Mouse (Mus musculus): ENCODE data around the gene Coasy. TPM values are rescaled to one million over a fixed set of nuclear protein-coding genes. Genes with fewer than 3 reads are reported as not detected.

Coasy gene
- polyA plus RNA-seq, 1 experiment, result 34.1 TPM

DNA sequence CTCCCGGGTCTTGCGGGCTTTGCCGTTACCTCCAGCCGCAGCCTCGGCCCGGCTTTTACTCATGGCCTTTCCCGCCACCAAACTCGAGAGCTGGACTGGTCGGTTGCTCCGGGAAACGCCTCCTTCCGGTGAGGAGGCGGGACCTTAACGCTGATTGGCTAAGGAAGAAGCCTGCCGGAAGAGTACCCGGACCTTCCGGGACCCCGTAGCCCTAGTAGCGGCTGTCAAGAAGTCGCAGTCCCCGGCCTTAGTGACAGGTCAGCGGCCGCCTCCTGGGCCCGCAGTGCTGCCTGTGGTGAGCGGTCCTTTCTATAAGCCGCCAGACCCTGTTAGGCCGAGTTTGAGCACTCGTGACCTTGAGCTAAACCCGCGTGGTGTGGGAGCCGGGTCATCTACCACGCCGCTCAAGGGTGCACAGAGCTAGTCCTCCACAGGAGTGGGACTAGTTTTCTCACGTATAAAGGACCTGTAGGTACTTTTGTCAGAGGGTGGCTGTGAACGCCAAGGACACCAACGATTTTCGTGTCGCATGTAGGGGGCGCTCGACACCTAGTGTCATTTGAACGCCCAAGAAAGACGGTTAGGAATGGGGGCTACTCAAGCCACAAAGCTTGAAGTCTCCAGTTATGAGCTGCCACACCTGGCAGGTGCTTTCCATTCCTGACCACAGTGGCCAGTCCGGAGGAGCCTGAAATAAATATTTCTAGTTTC is 13.1 kb downstream of the Coasy start, which contains the start of gene Psmc3ip:
Gene Psmc3ip, minus strand, starts transcription at position 123 of the 711 bp plus-strand sequence.
- under 1% methylated on average over 43 of the region's 43 CpGs for WGBS

DNA sequence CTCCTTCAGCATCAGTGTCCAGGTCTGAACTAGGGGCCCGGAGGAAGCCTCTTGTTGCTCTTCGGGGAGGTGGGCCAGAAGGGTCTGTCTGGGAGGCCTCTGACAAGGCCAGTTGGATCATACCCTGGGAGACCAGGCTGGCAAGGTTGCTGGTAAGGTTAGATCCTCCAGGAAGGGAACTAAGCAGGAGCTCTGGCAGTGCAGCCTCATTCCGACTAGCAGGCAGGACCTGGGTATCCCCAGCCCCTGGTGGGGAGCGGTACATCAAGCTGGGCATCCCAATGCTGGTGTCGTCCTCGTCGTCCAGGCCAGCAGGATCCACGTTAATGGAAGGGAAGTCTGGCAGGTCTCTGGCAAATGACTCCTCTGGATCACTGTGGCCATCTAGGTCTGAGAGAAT is 15.9 kb downstream of the Coasy start:
- Histone ChIP-seq H3K4me1 (ENCODE audit: control insufficient read depth, insufficient read depth, low read length) (no peaks in the 10 kb centered on the region), H3K4me3 (replicated peaks; ENCODE audit: insufficient read depth, low read depth, low read length) (no peak overlapping the region), H3K27ac (ENCODE audit: insufficient read depth, low read length) (no peak overlapping the region), H3K27me3 (ENCODE audit: control insufficient read depth, insufficient read depth, low read length) (no peaks in the 10 kb centered on the region)
- TF ChIP-seq CTCF (IDR thresholded peaks at IDR 0.05; ENCODE audit: borderline replicate concordance, insufficient read depth, low read depth, low read length) (no peak), POLR2A (IDR thresholded peaks at IDR 0.05; ENCODE audit: borderline replicate concordance, insufficient read depth, low read length) (no peak)
- peak in 1 of 2 experiments; percentile 3 for DNase-seq
- 83% methylated on average over 8 of the region's 8 CpGs for WGBS

More for the DNA sequence above, 13.1 kb downstream of the Coasy start, which contains the start of gene Psmc3ip:
- no peaks in the 10 kb centered on the region for H3K4me1 ChIP-seq (ENCODE audit: control insufficient read depth, insufficient read depth, low read length)
- peak within 1 kb of the TSS; percentile 89 for H3K27ac ChIP-seq (ENCODE audit: insufficient read depth, low read length)
- peak; percentile 78; the same call in 1 of the 2 replicates for TF ChIP-seq POLR2A (IDR thresholded peaks at IDR 0.05; ENCODE audit: borderline replicate concordance, insufficient read depth, low read length)
- peak; percentile 83 for TF ChIP-seq CTCF (IDR thresholded peaks at IDR 0.05; ENCODE audit: borderline replicate concordance, insufficient read depth, low read depth, low read length)
- peak within 1 kb of the TSS; percentile 85 for H3K4me3 ChIP-seq (replicated peaks; ENCODE audit: insufficient read depth, low read depth, low read length)
- H3K27me3 ChIP-seq (ENCODE audit: control insufficient read depth, insufficient read depth, low read length), result no peaks in the 10 kb centered on the region
- peak; percentile 95 to 96 for DNase-seq

DNA sequence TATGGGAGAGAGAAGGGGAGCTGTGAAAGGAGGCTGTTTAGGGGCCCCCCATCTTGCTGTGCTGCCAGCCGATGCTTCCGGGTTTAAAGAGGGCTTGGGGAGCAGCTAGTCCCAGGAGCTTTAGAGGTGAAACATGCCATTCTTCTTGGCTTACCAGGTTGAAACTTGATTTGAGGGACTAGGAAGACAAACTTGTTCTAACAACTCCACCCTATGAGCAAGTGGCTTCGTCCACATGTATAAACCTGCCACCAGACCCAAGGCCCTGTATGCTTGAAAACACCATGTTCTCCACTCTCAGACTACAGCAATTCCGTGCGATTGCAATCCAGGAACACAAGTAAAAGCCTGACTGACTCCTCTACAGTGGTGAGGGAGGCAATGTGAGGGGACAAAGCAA is 20.6 kb downstream of the Coasy start:
- no peak overlapping the region for H3K4me3 ChIP-seq (replicated peaks; ENCODE audit: insufficient read depth, low read depth, low read length)
- no peak for TF ChIP-seq POLR2A (IDR thresholded peaks at IDR 0.05; ENCODE audit: borderline replicate concordance, insufficient read depth, low read length)
- TF ChIP-seq CTCF (IDR thresholded peaks at IDR 0.05; ENCODE audit: borderline replicate concordance, insufficient read depth, low read depth, low read length), result no peak
- peaks cover 2% of the 10 kb centered on the region for H3K4me1 ChIP-seq (ENCODE audit: control insufficient read depth, insufficient read depth, low read length)
- DNase-seq, result no peak
- no peaks in the 10 kb centered on the region for H3K27me3 ChIP-seq (ENCODE audit: control insufficient read depth, insufficient read depth, low read length)
- WGBS, result 82% methylated on average over 5 of the region's 5 CpGs
- no peak overlapping the region for H3K27ac ChIP-seq (ENCODE audit: insufficient read depth, low read length)

DNA sequence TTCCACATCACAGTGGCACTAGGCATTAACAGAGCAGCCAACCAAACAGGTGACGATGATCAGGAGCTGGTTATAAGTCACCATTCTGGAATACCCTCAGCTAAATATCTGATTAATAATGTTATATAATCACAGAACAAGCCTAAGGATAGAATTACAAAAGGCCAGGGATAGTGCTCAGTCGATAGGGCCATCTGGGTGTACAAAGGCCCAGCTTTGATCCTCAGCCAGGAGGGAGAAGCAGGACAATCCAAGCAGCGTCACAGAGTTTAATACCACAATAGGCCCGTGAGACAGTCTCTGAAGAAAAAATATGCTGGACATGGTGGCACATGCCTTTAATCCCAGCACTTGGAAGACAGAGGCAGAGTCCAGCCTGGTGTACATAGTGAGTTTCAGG is 27.0 kb downstream of the Coasy start:
- no peak for DNase-seq
- H3K27ac ChIP-seq (ENCODE audit: insufficient read depth, low read length), result no peak overlapping the region
- no peak for TF ChIP-seq CTCF (IDR thresholded peaks at IDR 0.05; ENCODE audit: borderline replicate concordance, insufficient read depth, low read depth, low read length)
- TF ChIP-seq POLR2A (IDR thresholded peaks at IDR 0.05; ENCODE audit: borderline replicate concordance, insufficient read depth, low read length), result no peak
- H3K4me3 ChIP-seq (replicated peaks; ENCODE audit: insufficient read depth, low read depth, low read length), result no peak overlapping the region
- no peaks in the 10 kb centered on the region for H3K27me3 ChIP-seq (ENCODE audit: control insufficient read depth, insufficient read depth, low read length)
- WGBS, result 13% methylated on average over 4 of the region's 4 CpGs
- peaks cover 3% of the 10 kb centered on the region for H3K4me1 ChIP-seq (ENCODE audit: control insufficient read depth, insufficient read depth, low read length)

DNA sequence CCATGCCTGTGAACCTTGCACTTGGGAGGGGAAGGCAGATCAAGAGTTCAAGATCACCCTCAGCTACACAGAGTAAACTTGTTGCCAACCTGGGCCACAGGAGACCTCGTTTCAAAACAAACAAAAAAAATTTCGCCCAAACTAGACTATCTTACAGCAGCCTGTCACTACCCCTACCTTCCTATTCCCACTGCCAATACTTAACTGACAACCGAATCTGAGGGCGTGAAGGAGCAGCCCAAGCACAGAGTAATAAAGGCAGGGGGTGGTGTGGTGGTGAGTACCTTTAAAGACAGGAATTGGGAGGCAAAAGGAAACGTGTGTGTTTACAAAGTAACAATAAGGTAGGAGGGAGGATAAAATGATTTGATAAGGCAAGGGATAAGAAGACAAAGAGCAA is 28.3 kb downstream of the Coasy start:
- H3K4me3 ChIP-seq (replicated peaks; ENCODE audit: insufficient read depth, low read depth, low read length), result no peak overlapping the region
- 49% methylated on average over 5 of the region's 5 CpGs for WGBS
- no peaks in the 10 kb centered on the region for H3K27me3 ChIP-seq (ENCODE audit: control insufficient read depth, insufficient read depth, low read length)
- peaks cover 4% of the 10 kb centered on the region for H3K4me1 ChIP-seq (ENCODE audit: control insufficient read depth, insufficient read depth, low read length)
- no peak for DNase-seq
- TF ChIP-seq CTCF (IDR thresholded peaks at IDR 0.05; ENCODE audit: borderline replicate concordance, insufficient read depth, low read depth, low read length) (no peak), POLR2A (IDR thresholded peaks at IDR 0.05; ENCODE audit: borderline replicate concordance, insufficient read depth, low read length) (no peak)
- no peak overlapping the region for H3K27ac ChIP-seq (ENCODE audit: insufficient read depth, low read length)

DNA sequence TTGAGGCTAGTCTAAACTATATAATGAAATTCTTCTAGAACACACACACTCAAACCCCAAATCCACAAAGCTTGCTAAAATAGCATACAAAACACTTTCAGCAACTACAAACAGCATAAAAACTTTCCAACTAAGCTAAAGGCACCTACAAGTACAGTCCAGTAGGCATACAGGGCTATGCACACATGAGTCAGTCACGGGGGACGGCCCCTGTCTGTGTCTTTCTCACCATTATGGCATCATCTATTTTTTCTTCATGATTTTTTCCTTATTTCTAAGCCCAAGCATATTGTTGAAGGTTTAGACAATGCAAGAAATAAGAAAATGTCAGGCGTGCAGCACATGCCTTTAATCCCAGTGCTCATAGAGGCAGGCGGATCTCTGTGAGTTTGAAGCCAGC is 28.8 kb downstream of the Coasy start:
- no peak for TF ChIP-seq POLR2A (IDR thresholded peaks at IDR 0.05; ENCODE audit: borderline replicate concordance, insufficient read depth, low read length)
- no peak for TF ChIP-seq CTCF (IDR thresholded peaks at IDR 0.05; ENCODE audit: borderline replicate concordance, insufficient read depth, low read depth, low read length)
- no peak for DNase-seq
- H3K27ac ChIP-seq (ENCODE audit: insufficient read depth, low read length), result no peak overlapping the region
- H3K4me1 ChIP-seq (ENCODE audit: control insufficient read depth, insufficient read depth, low read length), result peaks cover 6% of the 10 kb centered on the region
- WGBS, result 75% methylated on average over 4 of the region's 4 CpGs
- no peaks in the 10 kb centered on the region for H3K27me3 ChIP-seq (ENCODE audit: control insufficient read depth, insufficient read depth, low read length)
- H3K4me3 ChIP-seq (replicated peaks; ENCODE audit: insufficient read depth, low read depth, low read length), result no peak overlapping the region

DNA sequence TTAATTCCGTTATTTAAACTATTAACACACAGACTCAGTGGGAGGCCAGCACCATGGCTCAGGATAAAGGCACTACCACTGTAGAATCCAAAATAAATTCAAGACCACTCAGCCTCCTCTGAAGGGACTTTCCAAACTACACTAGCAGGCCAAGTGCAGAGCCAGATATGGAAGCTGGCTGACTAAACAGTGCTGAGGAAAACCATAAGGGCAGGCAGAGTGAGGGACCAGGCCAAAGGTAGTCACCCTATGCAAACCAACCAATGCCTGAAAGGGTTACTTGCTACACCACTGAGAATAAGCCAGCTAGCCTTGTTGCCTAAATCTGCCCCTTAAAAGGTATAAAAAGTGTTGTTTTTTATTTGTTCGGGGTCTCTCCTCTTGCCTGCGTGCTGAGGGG is 29.8 kb downstream of the Coasy start:
- Histone ChIP-seq H3K27ac (ENCODE audit: insufficient read depth, low read length) (no peak overlapping the region), H3K27me3 (ENCODE audit: control insufficient read depth, insufficient read depth, low read length) (no peaks in the 10 kb centered on the region), H3K4me3 (replicated peaks; ENCODE audit: insufficient read depth, low read depth, low read length) (no peak overlapping the region), H3K4me1 (ENCODE audit: control insufficient read depth, insufficient read depth, low read length) (peaks cover 6% of the 10 kb centered on the region)
- no peak for TF ChIP-seq POLR2A (IDR thresholded peaks at IDR 0.05; ENCODE audit: borderline replicate concordance, insufficient read depth, low read length)
- TF ChIP-seq CTCF (IDR thresholded peaks at IDR 0.05; ENCODE audit: borderline replicate concordance, insufficient read depth, low read depth, low read length), result no peak
- DNase-seq, result no peak
- 76% methylated on average over 3 of the region's 3 CpGs for WGBS

DNA sequence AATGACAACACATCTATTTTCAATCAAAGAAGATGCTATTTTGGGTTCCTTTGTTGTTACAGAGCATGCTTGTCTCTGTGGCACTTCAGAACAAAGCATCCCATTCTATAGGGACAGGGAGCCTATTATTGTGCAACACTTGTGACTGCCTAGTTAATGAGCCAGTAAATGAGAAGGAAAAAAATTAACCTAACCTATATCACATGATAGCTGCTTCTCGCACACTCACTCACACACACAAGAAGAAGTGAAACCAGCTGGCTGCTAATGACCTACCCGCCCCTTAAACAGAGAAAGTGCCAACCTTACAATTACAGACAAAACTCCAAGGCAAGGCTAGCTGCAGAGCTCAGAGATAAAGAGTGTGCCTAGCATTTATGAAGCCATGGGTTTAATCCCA is 33.2 kb downstream of the Coasy start:
- TF ChIP-seq CTCF (IDR thresholded peaks at IDR 0.05; ENCODE audit: borderline replicate concordance, insufficient read depth, low read depth, low read length) (no peak), POLR2A (IDR thresholded peaks at IDR 0.05; ENCODE audit: borderline replicate concordance, insufficient read depth, low read length) (no peak)
- H3K4me1 ChIP-seq (ENCODE audit: control insufficient read depth, insufficient read depth, low read length), result peaks cover 4% of the 10 kb centered on the region; the same call in 1 of the 2 replicates
- no peak for DNase-seq
- peak overlapping the region; percentile 35; the same call in 1 of the 2 replicates for H3K27ac ChIP-seq (ENCODE audit: insufficient read depth, low read length)
- H3K4me3 ChIP-seq (replicated peaks; ENCODE audit: insufficient read depth, low read depth, low read length), result no peak overlapping the region
- 46% methylated on average over 2 of the region's 2 CpGs for WGBS
- H3K27me3 ChIP-seq (ENCODE audit: control insufficient read depth, insufficient read depth, low read length), result no peaks in the 10 kb centered on the region

All from cerebellum, adult 2 months (tissue).